Mouse (Mus musculus): ENCODE data around the gene Ankrd12.
"Not testable (repeated sequence)": the region's sequence is repeated elsewhere in the genome, so short reads cannot be mapped to it uniquely, and the experiment has no call there.

Ankrd12 gene

GRCm38 (mm10) chr17:66085038-66085437, 8.1 kb upstream of the Ankrd12 start:
- no peak for DNase-seq (ENCODE audit: inconsistent age in 2 of 2, low spot score in 1 of 2)

- DNase-seq (ENCODE audit: inconsistent age in 2 of 2, low spot score in 1 of 2): no peak
Measured at GRCm38 (mm10) chr17:66084486-66084885, 7.6 kb upstream of the Ankrd12 start.

GRCm38 (mm10) chr17:66077437-66077850, 555 bp upstream of the Ankrd12 start:
- no peak for DNase-seq (ENCODE audit: inconsistent age in 2 of 2, low spot score in 1 of 2)

- peak; percentile 60 to 83 for DNase-seq (ENCODE audit: inconsistent age in 2 of 2, low spot score in 1 of 2)
Measured at GRCm38 (mm10) chr17:66076174-66076927, 538 bp downstream of the Ankrd12 start.

- peak in 1 of 2 experiments; percentile 19 for DNase-seq (ENCODE audit: inconsistent age in 2 of 2, low spot score in 1 of 2)
Measured at GRCm38 (mm10) chr17:66075827-66076173, 1.1 kb downstream of the Ankrd12 start.

- no peak for DNase-seq (ENCODE audit: inconsistent age in 2 of 2, low spot score in 1 of 2)
Measured at GRCm38 (mm10) chr17:66073971-66074370, 2.9 kb downstream of the Ankrd12 start.

- DNase-seq (ENCODE audit: inconsistent age in 2 of 2, low spot score in 1 of 2): not testable (repeated sequence)
Measured at GRCm38 (mm10) chr17:66069036-66069435, 7.9 kb downstream of the Ankrd12 start.

- DNase-seq (ENCODE audit: inconsistent age in 2 of 2, low spot score in 1 of 2): no peak
Measured at GRCm38 (mm10) chr17:66065115-66065514, 11.8 kb downstream of the Ankrd12 start.

GRCm38 (mm10) chr17:66061241-66061938, 15.5 kb downstream of the Ankrd12 start:
- DNase-seq (ENCODE audit: inconsistent age in 2 of 2, low spot score in 1 of 2): no peak

- DNase-seq (ENCODE audit: inconsistent age in 2 of 2, low spot score in 1 of 2): no peak
Measured at GRCm38 (mm10) chr17:66058160-66058559, 18.7 kb downstream of the Ankrd12 start.

GRCm38 (mm10) chr17:66057145-66057544, 19.7 kb downstream of the Ankrd12 start:
- no peak for DNase-seq (ENCODE audit: inconsistent age in 2 of 2, low spot score in 1 of 2)

GRCm38 (mm10) chr17:66053349-66053748, 23.5 kb downstream of the Ankrd12 start:
- DNase-seq (ENCODE audit: inconsistent age in 2 of 2, low spot score in 1 of 2): no peak

- no peak for DNase-seq (ENCODE audit: inconsistent age in 2 of 2, low spot score in 1 of 2)
Measured at GRCm38 (mm10) chr17:66048795-66049194, 28.1 kb downstream of the Ankrd12 start.

GRCm38 (mm10) chr17:66048199-66048598, 28.7 kb downstream of the Ankrd12 start:
- no peak for DNase-seq (ENCODE audit: inconsistent age in 2 of 2, low spot score in 1 of 2)

- DNase-seq (ENCODE audit: inconsistent age in 2 of 2, low spot score in 1 of 2): not testable (repeated sequence)
Measured at GRCm38 (mm10) chr17:66043679-66044078, 33.2 kb downstream of the Ankrd12 start.

- no peak for DNase-seq (ENCODE audit: inconsistent age in 2 of 2, low spot score in 1 of 2)
Measured at GRCm38 (mm10) chr17:66041020-66041419, 35.9 kb downstream of the Ankrd12 start.

GRCm38 (mm10) chr17:66033239-66033638, 43.6 kb downstream of the Ankrd12 start:
- no peak for DNase-seq (ENCODE audit: inconsistent age in 2 of 2, low spot score in 1 of 2)

- no peak for DNase-seq (ENCODE audit: inconsistent age in 2 of 2, low spot score in 1 of 2)
Measured at GRCm38 (mm10) chr17:66031991-66032390, 44.9 kb downstream of the Ankrd12 start.

GRCm38 (mm10) chr17:66024211-66024610, 52.7 kb downstream of the Ankrd12 start:
- no peak for DNase-seq (ENCODE audit: inconsistent age in 2 of 2, low spot score in 1 of 2)

GRCm38 (mm10) chr17:66011790-66012189, 65.1 kb downstream of the Ankrd12 start:
- DNase-seq (ENCODE audit: inconsistent age in 2 of 2, low spot score in 1 of 2): no peak

GRCm38 (mm10) chr17:66007892-66008291, 69.0 kb downstream of the Ankrd12 start:
- peak in 1 of 2 experiments; percentile 30 for DNase-seq (ENCODE audit: inconsistent age in 2 of 2, low spot score in 1 of 2)

GRCm38 (mm10) chr17:66007473-66007872, 69.4 kb downstream of the Ankrd12 start:
- no peak for DNase-seq (ENCODE audit: inconsistent age in 2 of 2, low spot score in 1 of 2)

All from adrenal gland, adult (tissue).